Mouse (Mus musculus): ENCODE measurements at regions not wholly inside any gene's neighbourhood (a gene's known extent, or its start where the extent isn't known, plus 50 kb on each side); places are given as distances from the start of the nearest gene placed in this dataset.

GRCm38 (mm10) chrX:12354875-12355274 lies 194.7 kb upstream of the Bcor start:
- TF ChIP-seq CTCF (IDR thresholded peaks at IDR 0.05; ENCODE audit: extremely low read depth, insufficient read depth, low read length) (no peak), POLR2A (IDR thresholded peaks at IDR 0.05; ENCODE audit: extremely low read depth, insufficient read depth, low read length) (no peak)
